Mouse (Mus musculus) ES-E14 (cell line): Measurements from ENCODE around the gene Rex1bd. TPM values are rescaled to one million over a fixed set of nuclear protein-coding genes. Genes with fewer than 3 reads are reported as not detected.

Experiments
- DNase-seq: peaks from one replicate; pipeline ENCODE4 v3.0.0-alpha.2; 2013; ENCODE audit warnings: low read depth, low spot score
- H3K27ac ChIP-seq: 2 replicates; pipeline ENCODE4 v1.5.1; 2012; ENCODE audit warnings: low read depth, mild to moderate bottlenecking, low read length, moderate library complexity, mixed read lengths; ENCODE audit not compliant: poor library complexity, insufficient read depth, severe bottlenecking
- H3K36me3 ChIP-seq: 2 replicates; pipeline ENCODE4 v1.6.1; 2012; ENCODE audit warnings: mild to moderate bottlenecking, low read length, moderate library complexity, mixed read lengths; ENCODE audit not compliant: control insufficient read depth, poor library complexity, insufficient read depth, severe bottlenecking
- H3K4me1 ChIP-seq, 2 experiments: fragments of 150-350 bp in 1 of 2; sonication (generic) in 1 of 2; 2 replicates each; pipeline ENCODE4 v1.6.1; 2012; ENCODE audit warnings: low read length in 2 of 2, mild to moderate bottlenecking in 1 of 2, mixed read lengths in 1 of 2; ENCODE audit not compliant: control insufficient read depth in 2 of 2, insufficient read depth in 2 of 2, poor library complexity in 1 of 2
- H3K4me3 ChIP-seq, 2 experiments: fragments of 150-350 bp in 1 of 2; sonication (generic) in 1 of 2; 2 replicates each; pipeline ENCODE4 v1.5.1; 2012; ENCODE audit warnings: low read length in 2 of 2, low read depth in 1 of 2, mild to moderate bottlenecking in 1 of 2, mixed read lengths in 1 of 2; ENCODE audit not compliant: insufficient read depth in 1 of 2, poor library complexity in 1 of 2, severe bottlenecking in 1 of 2
- H3K9ac ChIP-seq: 2 replicates; pipeline ENCODE4 v1.6.1; 2012; ENCODE audit warnings: low read depth, mild to moderate bottlenecking, low read length, mixed read lengths; ENCODE audit not compliant: poor library complexity, insufficient read depth, severe bottlenecking
- H3K9me3 ChIP-seq: fragments of 150-350 bp; sonication (generic); 2 replicates; pipeline ENCODE4 v1.6.1; 2012; ENCODE audit warnings: low read depth, mild to moderate bottlenecking, low read length; ENCODE audit not compliant: control insufficient read depth, insufficient read depth
- CHD2 ChIP-seq: IDR thresholded peaks from 2 replicates; pipeline ENCODE4 v1.6.1; 2014; ENCODE audit warnings: mild to moderate bottlenecking, low read depth, low read length, inconsistent platforms
- HCFC1 ChIP-seq: IDR thresholded peaks from 2 replicates; pipeline ENCODE4 v1.6.1; 2012; ENCODE audit warnings: low read length, inconsistent platforms, borderline replicate concordance; ENCODE audit not compliant: insufficient read depth
- MAFK ChIP-seq: IDR thresholded peaks from 2 replicates; pipeline ENCODE4 v1.6.1; 2014; ENCODE audit warnings: mild to moderate bottlenecking, low read depth, low read length, inconsistent platforms; ENCODE audit not compliant: insufficient read depth
- ZC3H11A ChIP-seq: IDR thresholded peaks from 2 replicates; pipeline ENCODE4 v1.6.1; 2012; ENCODE audit warnings: low read depth, mild to moderate bottlenecking, inconsistent platforms, low read length, borderline replicate concordance
- ZNF384 ChIP-seq: IDR thresholded peaks from 2 replicates; pipeline ENCODE4 v1.6.1; 2012; ENCODE audit warnings: low read depth, low read length, inconsistent platforms
- in situ Hi-C, 2 experiments: fragments of 600-800 bp; cut with MboI; formaldehyde crosslinking; loops; one replicate each; pipeline ENCODE4 v1.15.1; 2025; ENCODE audit warnings: low sequenced_read_pairs in 2 of 2, inconsistent platforms in 1 of 2; ENCODE audit not compliant: unreplicated experiment in 2 of 2
- total RNA-seq: library from RNA; depleted of rRNA; stranded (reverse); fragments of 300-350 nt; gene quantifications from 2 replicates; pipeline ENCODE4 v1.2.3, GENCODE M21; 2012

Rex1bd gene
- total RNA-seq, 1 experiment = 130 TPM

GRCm38 (mm10) chr8:70528182-70528797 is 21.7 kb upstream of the Rex1bd start:
- DNase-seq = no peak
- in situ Hi-C loops = no loop called here
- TF ChIP-seq CHD2 (no peak), HCFC1 (no peak), ZC3H11A (no peak), ZNF384 (no peak), MAFK (no peak)

DNA sequence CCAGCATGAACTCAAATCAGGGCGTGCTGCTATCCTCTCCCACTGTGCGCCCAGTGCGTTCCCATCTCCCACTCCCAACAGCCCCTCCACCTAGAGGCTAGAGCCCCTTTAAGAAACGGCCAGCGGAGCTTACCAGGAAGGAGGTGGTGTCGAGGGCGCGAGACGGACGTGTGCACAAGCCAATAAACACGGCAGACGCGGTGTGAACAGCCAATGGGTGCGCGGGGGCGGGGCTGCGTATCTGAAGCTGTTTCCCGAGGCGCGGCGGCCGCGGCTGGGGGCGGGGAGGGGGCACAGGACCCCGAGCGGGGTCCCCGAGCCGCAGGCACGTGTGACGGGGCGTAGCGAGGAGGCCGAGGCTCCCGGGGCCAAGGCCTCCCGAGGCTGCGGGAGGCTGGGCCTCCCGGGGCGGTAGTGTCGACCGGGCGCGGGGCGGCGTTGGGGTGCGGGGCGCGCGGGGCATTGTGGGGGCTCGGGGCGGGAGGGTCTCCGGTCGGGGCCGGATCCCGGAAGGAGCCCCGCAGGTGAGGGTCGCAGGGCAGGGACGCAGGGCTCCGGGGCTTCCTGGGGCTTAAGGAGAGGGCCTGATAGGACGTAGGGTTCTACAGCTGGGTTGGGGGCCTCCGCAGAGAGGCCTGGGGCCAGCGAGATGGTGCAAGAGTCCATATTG is 21.1 kb upstream of the Rex1bd start, which contains the start of the genes Fkbp8 and Kxd1:
Gene Fkbp8, plus strand, starts transcription at position 213 of the 670 bp plus-strand sequence.
Gene Kxd1, minus strand, starts transcription at position 445 of the 670 bp plus-strand sequence.
- peak; percentile 90 for TF ChIP-seq CHD2
- no peak for TF ChIP-seq ZNF384
- in situ Hi-C loops = no loop called here
- peak within 1 kb of the TSS; percentile 94 to 99 for H3K4me3 ChIP-seq
- peak; percentile 91 for DNase-seq
- H3K9me3 ChIP-seq = no peaks in the 10 kb centered on the region
- peak within 1 kb of the TSS; percentile 89 for H3K27ac ChIP-seq
- H3K36me3 ChIP-seq = peaks cover 24% of the 10 kb centered on the region
- peak within 1 kb of the TSS; percentile 93 for H3K9ac ChIP-seq
- H3K4me1 ChIP-seq = peaks cover 0 to 8% of the 10 kb centered on the region in 2 experiments; a peak in 1 of 4 replicates

More at GRCm38 (mm10) chr8:70528182-70528797, 21.7 kb upstream of the Rex1bd start:
- peak overlapping the region; percentile 94 to 99 for H3K4me3 ChIP-seq
- H3K36me3 ChIP-seq = peaks cover 27% of the 10 kb centered on the region
- no peaks in the 10 kb centered on the region for H3K9me3 ChIP-seq
- peak overlapping the region; percentile 89; the same call in 1 of the 2 replicates for H3K27ac ChIP-seq
- peaks cover 0 to 8% of the 10 kb centered on the region in 2 experiments; a peak in 1 of 4 replicates for H3K4me1 ChIP-seq
- H3K9ac ChIP-seq = peak overlapping the region; percentile 93

DNA sequence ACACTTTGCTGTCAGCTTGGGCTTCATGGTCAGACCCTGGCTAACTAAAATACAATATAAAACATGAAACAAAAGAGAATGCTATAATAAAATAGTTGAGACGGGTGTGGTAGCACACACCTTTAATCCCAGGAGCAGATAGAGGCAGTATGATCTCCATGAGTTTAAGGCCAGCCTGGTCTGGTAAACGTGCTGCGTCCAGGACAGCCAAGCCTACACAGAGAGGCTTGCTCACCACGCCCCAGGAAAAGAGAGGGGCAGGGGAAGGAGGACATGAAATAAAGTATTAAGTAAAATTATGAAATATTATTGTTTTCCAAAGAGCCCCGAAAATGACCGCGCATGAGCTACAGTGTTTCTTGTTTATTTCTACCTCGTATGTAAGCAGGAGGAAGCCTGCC is 20.6 kb upstream of the Rex1bd start:
- Histone ChIP-seq H3K27ac (peak overlapping the region; percentile 73), H3K9me3 (no peaks in the 10 kb centered on the region), H3K36me3 (peaks cover 18% of the 10 kb centered on the region), H3K9ac (peak overlapping the region; percentile 84), H3K4me1 (peaks cover 0 to 8% of the 10 kb centered on the region in 2 experiments; a peak in 1 of 4 replicates), H3K4me3 (peak overlapping the region; percentile 94 to 99)
- no peak for DNase-seq
- in situ Hi-C loops = no loop called here
- TF ChIP-seq HCFC1 (no peak), MAFK (no peak), ZNF384 (no peak), ZC3H11A (no peak), CHD2 (no peak)

- peak; percentile 96 for DNase-seq
- Histone ChIP-seq H3K27ac (peak overlapping the region; percentile 98), H3K9me3 (no peaks in the 10 kb centered on the region), H3K9ac (peak overlapping the region; percentile 98), H3K36me3 (peaks cover 7% of the 10 kb centered on the region), H3K4me3 (peak overlapping the region; percentile 81 to 90), H3K4me1 (peaks cover 3 to 4% of the 10 kb centered on the region in 2 experiments; a peak in 2 of 4 replicates)
- in situ Hi-C loops = no loop called here
- TF ChIP-seq HCFC1 (peak; percentile 84), MAFK (no peak)
Measured at GRCm38 (mm10) chr8:70522592-70523403, 16.2 kb upstream of the Rex1bd start.
